Mouse (Mus musculus) adrenal gland (tissue): Measurements from ENCODE around the gene Pdlim1.
"Not testable (repeated sequence)": the region's sequence is repeated elsewhere in the genome, so short reads cannot be mapped to it uniquely, and the experiment has no call there.

Source experiments
- intact Hi-C: fragments of 180-260 bp; cut with DNase I; formaldehyde crosslinking; loops from one replicate; pipeline ENCODE4 v1.15.1; 2025

The Pdlim1 gene

DNA sequence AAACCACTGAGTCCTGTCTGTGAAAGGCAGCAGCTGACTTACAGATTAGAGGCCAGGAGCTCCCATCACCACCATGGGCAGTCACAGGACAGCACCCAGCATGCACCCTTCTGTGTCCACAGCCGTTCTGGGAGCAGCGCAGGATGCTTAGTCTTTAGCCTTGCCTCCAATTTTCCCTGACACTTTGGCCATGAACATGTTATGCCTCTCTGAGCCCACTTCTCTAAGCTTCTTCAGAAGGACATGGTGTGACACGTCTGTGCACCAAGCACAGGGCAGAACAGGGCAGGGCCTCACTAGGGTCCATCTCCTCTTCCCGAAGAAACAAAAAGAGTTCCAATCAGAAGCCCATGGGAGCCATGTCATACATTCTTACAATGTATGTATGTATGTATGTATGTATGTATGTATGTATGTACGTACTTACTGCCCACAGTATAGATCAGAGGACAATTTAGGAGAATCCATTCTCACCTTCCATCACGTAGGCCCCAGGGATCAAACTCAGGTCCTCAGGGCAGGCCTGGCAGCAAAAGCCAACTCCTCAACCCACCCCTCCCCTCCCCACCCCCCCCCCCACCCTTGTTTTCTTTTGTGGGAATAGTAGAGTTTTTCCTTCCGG lies 24.9 kb downstream of the Pdlim1 start:
- intact Hi-C loops, result no loop called here

DNA sequence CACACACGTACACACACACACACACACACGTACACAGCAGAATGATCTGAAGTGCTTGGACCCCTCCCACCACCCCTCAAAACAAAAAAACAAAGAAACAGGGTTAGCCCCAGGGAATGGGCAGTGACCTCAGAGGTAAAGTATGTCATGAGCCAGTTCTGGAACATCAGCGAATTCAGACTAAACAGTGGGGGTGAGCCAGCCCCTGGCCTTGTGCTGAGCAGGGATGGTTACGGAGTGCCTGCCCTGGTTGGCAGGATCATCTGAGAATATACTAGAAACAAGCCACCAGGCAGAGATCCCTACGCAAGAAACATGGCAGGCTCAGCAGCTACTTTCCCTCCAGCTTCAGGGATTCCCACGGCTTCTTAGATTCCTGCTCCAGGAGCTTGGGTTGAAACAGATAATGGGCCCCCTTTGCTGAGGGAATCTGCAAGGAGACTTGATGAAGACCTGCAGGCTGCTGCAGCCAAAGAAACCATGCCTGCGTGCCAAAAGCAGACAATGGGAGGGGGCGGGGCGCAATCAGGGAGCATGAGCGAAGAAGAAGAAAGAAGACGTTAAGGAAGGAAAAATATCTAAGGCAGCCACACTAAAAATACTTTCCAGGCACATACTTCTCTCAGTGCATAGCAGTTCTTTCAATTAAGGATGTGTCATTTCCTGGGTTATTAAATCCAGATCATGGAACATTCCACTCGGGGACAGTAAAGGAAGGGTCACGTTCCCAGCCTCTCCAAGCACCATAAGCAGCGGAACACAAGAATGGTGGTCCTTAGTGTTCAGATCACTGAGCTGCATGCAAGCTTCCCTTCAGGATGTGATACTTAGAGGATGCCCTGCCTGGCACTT lies 30.6 kb downstream of the Pdlim1 start:
- intact Hi-C loops, result no loop called here

DNA sequence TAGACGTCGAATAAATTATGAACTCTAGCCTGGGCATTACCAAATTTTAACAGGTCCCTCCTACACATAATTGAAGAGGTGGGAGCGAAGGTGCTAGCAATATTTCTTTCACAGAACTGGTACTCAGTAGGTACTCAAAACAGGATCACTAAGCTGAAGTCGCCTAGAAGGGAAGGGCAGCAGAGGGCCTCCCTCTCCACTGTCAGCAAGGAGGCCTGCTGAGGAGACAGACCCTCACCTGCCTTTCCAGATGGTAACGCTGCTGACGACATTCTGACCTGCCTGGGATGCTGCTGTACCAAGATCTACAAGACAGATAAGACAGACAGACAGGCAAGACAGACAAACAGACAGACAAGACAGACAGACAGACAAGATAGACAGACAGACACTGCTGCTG lies 31.3 kb downstream of the Pdlim1 start:
- intact Hi-C loops, result no loop called here

DNA sequence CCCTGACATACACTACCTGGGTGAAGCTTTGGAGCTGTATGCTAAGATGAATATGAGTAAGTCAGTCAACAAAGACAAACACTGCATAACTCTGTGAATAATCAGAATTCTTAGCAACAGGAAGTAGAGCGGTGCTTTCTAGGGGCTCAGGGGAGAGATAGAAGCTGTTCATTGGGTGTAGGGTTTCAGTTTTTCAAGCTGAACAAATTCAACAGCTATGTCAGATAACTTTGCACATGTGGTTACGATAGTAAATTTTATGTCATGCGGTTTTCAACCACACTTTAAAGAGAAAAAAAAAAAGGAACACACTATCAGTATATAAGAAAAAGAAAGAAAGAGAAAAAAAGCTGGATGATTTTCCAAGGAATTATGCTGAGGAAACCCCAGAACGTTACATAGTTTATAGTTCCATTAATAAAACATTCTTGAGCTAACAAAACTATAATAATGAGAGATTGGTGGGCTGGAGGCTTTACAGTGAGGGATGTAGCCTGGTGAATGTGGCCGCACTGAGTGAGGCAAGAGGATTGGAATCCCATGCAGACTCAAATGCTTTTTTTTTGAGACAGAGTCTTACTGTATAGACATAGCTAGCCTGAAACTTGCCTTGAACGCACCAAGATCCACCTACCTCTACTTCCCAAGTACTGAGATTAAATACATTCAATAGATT lies 33.3 kb downstream of the Pdlim1 start:
- intact Hi-C loops, result no loop called here

- intact Hi-C loops, result no loop called here
These were observed 39.1 kb downstream of the Pdlim1 start for GRCm38 (mm10) chr19:40232560-40232959.

DNA sequence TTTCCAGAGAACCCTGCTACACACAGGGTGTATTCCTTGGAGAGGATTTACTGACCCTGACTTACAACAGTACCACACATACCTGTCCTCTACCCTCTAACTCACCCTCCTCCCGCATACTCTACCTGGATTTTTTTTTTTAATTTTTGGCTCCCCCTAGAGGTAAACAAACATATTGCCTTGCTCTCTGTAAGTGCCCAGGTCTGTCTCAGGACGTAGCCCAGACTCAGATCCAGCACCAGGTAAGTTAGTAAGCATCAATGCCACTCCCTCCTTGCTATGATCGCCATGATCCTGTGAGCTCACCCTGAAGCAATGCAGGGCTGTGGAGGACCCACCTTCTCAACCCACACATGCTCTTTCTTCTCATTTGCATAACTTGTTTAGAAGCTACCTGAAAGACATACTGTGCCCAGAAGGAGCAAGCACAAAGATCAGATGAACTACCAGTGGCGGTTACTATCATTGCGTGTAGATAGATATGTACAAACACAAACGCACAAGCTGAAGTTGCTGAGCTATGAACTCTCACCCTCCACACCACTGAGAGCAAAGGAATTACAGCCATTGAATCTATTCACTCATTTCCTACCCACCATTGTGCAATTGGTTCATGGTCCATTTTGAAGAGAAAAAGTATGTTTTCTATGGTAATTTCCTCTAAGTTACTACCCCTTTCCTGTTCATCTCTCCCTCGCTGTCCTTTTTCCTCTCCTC lies 39.7 kb downstream of the Pdlim1 start:
- intact Hi-C loops, result no loop called here

DNA sequence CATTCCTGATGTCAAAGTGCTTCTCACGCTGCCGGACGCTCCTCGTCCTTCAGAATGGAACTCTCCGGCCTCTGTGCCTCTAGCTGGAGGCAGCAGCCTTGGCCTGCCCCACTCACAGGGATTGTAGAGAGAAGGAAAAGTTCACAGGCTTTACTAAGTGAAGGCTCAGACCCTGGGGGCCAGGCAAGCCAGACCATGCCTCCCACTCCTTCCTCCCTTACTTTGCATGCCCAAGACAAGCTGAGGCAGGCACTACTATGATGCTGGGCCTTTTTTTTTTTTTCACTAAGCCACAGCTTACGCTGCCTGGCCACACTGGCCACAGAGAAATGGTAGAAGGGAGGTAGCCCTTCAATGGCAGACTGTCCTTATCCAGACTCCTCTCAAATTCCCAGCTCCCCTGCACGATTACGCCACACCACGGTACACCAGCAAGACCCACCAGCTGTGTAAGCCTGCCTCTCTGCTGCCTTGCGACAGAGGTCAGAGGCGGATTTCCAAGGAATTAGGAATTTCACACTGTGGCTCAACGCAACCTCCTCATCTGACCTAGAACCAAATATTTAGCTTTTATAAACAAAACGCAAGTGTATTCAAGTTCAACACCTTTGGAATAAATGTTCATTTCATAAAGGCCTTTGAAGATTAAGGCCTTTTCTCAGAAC lies 40.4 kb downstream of the Pdlim1 start:
- intact Hi-C loops, result no loop called here

DNA sequence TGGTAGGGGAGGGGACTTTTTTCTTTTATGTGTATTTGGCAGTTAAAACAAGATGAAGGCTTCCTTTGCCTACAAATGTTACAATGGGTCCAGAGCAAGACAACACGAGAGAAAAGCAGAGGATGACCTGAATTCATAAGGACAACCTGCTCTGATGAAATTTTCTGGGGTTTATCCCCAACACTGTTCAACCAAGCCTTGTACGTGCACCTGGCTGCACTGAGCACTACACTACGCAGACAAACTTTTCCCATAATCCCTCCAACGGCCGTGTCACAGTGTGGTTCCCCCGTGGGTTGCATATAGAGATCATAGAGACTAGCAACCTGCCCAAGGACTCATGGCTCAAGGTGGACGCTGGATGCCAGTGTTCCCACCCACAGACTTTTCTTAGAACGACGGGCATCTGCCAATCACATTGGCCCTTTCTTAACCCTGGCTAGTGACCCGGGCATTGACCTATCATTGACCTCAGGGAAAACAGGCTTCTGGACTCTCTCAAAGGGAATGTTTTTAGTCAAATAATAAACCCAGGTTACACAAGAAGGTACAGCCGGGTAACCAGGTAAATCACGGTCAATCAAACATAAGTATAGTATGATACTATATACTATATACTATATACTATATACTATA lies 45.0 kb downstream of the Pdlim1 start:
- intact Hi-C loops, result no loop called here

GRCm38 (mm10) chr19:40225761-40226110 lies 45.9 kb downstream of the Pdlim1 start:
- intact Hi-C loops, result loop anchor here (2.0 kb wide), 1 partner anchor 1243 kb away; no protein-coding TSS in a partner anchor

GRCm38 (mm10) chr19:40225102-40225760 lies 46.4 kb downstream of the Pdlim1 start:
- intact Hi-C loops, result loop anchor here (2.0 kb wide), 1 partner anchor 1242 kb away; no protein-coding TSS in a partner anchor

DNA sequence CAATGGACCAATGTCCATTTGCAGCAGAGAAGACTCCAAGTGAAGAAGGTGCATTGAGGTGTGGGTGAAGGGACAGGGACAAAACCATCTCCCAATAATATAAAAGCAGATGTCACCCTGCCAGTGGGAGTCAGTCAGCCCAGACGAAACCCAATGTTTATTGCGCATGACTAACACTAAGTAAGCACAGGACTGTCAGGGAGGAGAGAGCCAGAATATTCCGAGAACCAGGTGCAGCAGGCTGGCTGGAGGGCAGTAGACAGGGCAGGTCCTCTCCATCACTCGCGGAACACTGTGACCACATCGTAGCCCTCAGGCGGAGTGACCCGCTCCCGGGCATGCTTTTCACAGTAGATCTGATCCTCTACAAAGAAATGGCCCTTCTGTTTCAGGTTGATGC lies 49.3 kb downstream of the Pdlim1 start:
- intact Hi-C loops, result not testable (repeated sequence)

GRCm38 (mm10) chr19:40220878-40221277 lies 50.8 kb downstream of the Pdlim1 start:
- intact Hi-C loops, result no loop called here

DNA sequence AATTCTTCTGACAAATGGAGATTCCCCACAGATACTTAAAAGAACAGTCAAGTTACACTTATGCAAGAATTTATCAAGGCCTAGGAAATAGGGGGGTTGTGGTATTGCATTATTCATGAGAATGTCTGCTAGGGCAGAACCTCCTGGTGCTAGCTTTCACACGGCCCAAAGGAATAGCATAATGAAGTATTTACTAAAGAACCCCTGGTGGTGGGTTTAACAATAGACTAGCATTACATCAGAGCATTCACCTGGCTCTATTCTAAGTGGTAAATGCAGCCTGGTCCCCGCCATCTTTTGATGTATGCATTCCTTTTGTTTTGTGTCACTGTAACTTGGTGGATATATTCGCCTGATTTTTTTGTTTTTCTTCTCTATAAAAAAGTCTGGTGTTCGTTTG lies 68.7 kb downstream of the Pdlim1 start:
- intact Hi-C loops, result not testable (repeated sequence)

DNA sequence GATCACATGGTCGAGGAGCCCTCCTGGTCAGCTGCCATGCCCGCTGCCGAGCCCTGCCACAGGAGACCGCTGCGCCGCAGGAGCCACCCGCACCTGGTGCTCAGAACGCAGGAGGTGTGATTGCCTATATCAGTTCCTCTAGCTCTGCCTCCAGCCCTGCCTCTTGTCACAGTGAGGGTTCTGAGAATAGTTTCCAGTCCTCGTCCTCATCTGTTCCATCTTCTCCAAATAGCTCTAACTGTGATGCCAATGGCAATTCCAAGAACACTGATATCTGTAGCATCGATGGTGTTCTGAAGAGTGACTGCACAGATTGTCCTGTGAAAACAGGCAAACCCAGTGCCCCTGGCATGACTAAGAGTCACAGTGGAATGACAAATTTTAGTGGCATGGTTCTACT lies 81.0 kb downstream of the Pdlim1 start:
- intact Hi-C loops, result no loop called here

GRCm38 (mm10) chr19:40187160-40187559 lies 84.5 kb downstream of the Pdlim1 start, which contains the start of gene Cyp2c70:
Cyp2c70 (minus strand) TSS chr19:40187333.
- intact Hi-C loops, result no loop called here

GRCm38 (mm10) chr19:40183600-40183999 lies 88.0 kb downstream of the Pdlim1 start:
- intact Hi-C loops, result no loop called here

- intact Hi-C loops, result no loop called here
These were observed 93.3 kb downstream of the Pdlim1 start for GRCm38 (mm10) chr19:40178311-40178710.
